1 mouse cellular context compared by ENCODE assay signal in the genomic region with DNA sequence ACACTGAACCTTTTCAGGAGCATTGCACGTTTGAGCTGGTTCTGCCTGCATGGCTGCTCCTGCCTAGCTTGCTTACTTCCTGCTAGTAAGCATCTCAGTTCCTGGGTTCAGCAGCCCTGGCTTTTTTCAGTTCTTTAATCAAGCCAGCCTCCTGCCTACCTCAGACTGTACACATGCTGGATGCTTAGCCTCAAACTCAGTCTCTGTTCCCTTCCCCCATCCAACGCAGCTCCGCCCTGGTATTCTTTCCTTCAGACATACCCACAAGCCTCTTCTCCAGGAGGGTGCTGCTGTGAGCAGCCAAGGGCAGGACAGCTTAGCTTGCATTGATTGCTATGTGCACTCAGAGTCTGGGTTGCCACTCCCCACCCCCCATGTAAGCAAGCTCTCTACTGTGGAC.
TF ChIP-seq lines count a peak whose summit lies in the region.

No protein-coding gene starts in this region.

TF ChIP-seq in CH12.LX, 34 proteins besides CTCF, POLR2A, EP300 and RAD21 (continued from another document):
- TF ChIP-seq TCF12 (IDR thresholded peaks at IDR 0.05; ENCODE audit: low read depth, low read length) (peak; percentile 59; the same call in 1 of the 2 replicates), GABPA (IDR thresholded peaks at IDR 0.05; ENCODE audit: insufficient replicate concordance, low read depth, low read length) (no peak), POLR2AphosphoS2 (IDR thresholded peaks at IDR 0.05; ENCODE audit: low read depth, low read length) (no peak), ZNF384 (IDR thresholded peaks at IDR 0.05; ENCODE audit: low read depth, low read length) (no peak), SMC3 (IDR thresholded peaks at IDR 0.05; ENCODE audit: low read depth, low read length) (no peak), RCOR1 (conservative IDR thresholded peaks at IDR 0.05; ENCODE audit: low read depth, low read length) (no peak), HCFC1 (IDR thresholded peaks at IDR 0.05; ENCODE audit: low read depth, low read length) (no peak), ELF1 (IDR thresholded peaks at IDR 0.05; ENCODE audit: low read depth, low read length) (peak; percentile 23; the same call in 1 of the 2 replicates), ZC3H11A (IDR thresholded peaks at IDR 0.05; ENCODE audit: low read depth, low read length) (no peak), TBP (conservative IDR thresholded peaks at IDR 0.05; ENCODE audit: low read depth, low read length) (peak; percentile 63; the same call in 1 of the 2 replicates), CHD2 (IDR thresholded peaks at IDR 0.05; ENCODE audit: low read length) (peak; percentile 84), MXI1 (IDR thresholded peaks at IDR 0.05; ENCODE audit: low read depth, low read length) (no peak), ETS1 (conservative IDR thresholded peaks at IDR 0.05; ENCODE audit: low read depth, low read length) (0 out of 2 replicates have a peak, but pooled peaks have one; percentile 4), MYC (IDR thresholded peaks at IDR 0.05; ENCODE audit: low read depth, low read length) (peak; percentile 48; the same call in 1 of the 2 replicates), NELFE (IDR thresholded peaks at IDR 0.05; ENCODE audit: low read depth, low read length) (peak; percentile 24; the same call in 1 of the 2 replicates), JUND (conservative IDR thresholded peaks at IDR 0.05; ENCODE audit: low read depth, low read length) (0 out of 2 replicates have a peak, but pooled peaks have one; percentile 3), USF2 (conservative IDR thresholded peaks at IDR 0.05; ENCODE audit: low read depth, low read length) (no peak)
